Mouse (Mus musculus): ENCODE measurements around the gene Plekho2.
A peak's percentile ranks its signal among the peaks of the same experiment; 100 is the strongest.

The Plekho2 gene

DNA sequence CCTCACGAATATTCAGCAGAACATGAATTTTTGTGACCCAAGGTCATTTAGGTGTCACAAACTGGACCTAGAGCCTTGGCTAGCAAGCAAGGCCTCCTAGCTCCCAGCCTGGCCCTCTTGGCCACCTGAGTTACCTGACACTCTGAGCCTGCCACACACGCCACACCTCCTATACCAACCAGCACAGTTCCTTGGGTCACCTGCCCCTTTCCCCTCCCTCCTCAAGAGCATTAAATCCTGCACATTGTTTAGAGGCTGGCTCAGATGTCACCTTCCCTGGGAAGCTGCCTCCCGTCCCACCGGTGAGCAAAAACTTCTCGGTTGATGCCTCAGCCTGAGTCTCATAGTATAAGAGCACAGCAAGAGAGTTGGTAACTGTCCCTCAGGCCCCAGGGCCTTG, 48.6 kb downstream of the Plekho2 start:
- no peak for DNase-seq (ENCODE audit: low spot score in 2 of 2)

DNA sequence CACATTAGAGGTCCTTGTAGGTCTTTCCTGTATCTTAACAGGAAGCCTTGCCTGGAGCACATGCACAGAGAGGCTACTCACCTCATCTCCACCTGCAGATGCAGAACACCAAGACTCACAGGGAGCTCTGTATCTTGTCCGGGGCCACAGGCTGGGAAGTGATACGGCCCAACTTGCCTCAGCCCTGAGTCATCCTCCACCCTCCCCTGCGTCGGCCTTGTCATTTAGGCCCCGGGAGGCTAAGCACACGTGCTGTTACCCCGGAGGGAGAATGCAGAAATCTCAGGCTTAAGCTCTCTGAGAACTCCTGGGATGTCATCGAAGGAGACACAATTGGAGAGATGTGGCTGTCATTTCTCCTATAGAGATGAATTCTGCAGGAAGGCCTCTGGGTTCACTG, 50.2 kb downstream of the Plekho2 start:
- no peak for DNase-seq (ENCODE audit: low spot score in 2 of 2)

DNA sequence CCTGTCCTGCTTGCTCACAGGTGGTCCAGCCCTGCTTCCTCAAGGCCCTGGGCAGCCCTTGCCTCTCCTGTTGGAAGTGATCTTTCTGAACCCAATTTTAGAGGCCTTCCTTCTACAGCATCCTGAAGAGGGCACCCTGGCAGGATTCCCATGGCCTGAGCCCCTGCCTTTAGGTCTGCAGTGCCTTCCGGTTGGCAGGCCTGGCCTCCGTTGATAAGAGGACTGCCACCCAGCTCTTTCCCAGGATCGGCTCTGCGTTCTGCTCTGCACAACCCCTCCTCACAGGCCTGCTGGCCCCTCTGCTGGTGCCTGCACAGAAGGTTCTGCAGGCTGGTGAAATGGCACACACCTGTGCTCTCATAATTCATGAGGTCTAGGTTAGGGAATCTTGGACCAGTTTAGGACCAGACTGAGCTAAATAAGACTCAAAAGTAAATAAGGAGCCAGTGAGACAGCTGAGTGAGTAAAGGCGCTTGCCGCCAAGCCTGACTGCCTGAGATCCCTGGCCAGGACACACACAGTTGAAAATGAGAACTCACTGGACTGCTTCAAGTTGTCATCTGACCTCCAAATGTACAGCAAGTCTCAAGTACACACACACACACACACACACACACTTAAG, 51.3 kb downstream of the Plekho2 start:
- DNase-seq (ENCODE audit: low spot score in 2 of 2) = no peak

DNA sequence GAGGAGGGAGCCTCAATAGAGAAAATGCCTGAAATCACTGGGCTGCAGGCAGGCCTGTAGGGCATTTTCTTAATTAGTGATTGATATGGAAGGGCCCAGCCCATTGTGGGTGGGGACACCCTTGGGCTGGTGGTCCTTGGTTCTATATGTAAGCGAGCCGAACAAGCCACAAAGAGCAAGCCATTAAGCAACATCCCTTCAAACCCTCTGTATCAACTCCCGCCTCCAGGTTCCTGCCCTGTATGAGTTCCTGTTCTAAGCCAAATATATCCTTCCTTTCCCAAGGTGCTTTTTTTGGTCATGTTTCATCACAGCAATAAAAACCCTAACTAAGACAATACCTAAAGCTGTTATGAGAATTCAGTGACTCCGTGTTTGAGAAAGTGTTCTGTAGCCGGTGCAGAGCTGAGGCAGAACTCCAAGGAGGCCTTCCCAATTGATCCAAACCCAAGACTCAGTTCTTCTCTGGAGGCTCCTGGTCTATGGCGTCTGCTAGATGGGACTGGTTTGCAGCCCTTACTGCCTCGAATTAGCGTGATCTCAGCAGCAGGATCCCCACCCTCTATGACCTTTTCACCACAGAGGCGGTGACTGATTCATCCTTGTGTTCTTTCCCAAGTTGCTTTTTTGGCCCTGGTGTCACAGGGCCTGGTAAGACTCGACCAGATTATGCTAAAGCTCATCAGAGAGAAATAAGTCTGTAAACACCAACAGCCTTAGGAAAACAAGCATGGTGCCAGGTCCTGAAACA, 54.2 kb downstream of the Plekho2 start:
- no peak for DNase-seq (ENCODE audit: low spot score in 2 of 2)

DNA sequence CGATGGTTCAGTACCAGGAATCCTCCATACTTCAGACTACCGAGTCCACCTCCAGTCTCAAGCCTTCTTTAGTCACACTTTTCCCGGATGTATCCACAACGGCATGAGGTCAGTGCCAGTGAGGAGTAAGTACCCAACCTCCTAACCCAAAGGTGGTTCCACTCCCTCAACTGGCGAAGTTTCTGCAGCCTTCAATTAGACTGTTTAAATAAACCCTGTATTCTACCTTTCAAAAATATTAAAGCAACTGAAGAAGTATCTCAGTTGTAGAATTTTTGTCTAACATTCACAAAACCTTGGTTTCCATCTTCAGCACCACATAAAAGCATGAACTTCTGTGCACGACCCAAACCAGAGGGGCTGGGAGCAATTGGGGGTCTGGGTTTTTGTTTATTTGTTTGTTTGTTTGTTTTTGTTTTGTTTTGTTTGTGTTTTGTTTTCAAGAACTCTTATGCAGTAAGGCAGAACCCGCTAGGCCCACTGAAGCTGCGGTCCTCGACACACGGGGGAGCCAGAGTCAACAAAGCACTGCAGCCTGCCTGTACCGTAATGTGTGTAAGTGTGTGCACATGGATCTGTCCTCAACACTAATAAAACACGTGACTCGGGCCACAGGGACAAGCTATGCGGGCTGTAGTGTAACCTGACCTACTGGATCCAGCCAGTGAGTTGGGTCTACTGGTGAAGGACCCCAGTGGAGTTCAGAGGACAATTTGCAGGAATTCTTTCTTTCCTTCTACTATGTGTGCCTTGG, 56.1 kb downstream of the Plekho2 start:
- DNase-seq (ENCODE audit: low spot score in 2 of 2) = peak; percentile 72 to 78

DNA sequence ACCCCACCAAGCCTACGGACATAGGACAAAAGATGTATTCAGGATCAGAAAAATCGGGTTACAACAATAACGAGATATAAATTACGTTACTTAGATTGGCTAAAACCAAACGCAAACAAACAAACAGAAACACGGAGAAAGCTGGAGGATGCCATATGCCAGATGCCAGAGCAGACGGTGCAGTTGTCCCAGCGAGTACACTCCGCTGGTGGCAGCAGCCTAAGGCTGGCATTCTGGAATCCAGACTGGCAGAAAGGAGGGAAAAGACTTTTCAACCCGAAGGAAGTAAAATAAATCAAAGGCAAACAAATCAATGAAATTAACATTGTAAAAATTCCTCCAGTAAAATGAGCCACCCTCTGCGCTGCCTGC, 59.3 kb downstream of the Plekho2 start:
- DNase-seq (ENCODE audit: low spot score in 2 of 2) = no peak

DNA sequence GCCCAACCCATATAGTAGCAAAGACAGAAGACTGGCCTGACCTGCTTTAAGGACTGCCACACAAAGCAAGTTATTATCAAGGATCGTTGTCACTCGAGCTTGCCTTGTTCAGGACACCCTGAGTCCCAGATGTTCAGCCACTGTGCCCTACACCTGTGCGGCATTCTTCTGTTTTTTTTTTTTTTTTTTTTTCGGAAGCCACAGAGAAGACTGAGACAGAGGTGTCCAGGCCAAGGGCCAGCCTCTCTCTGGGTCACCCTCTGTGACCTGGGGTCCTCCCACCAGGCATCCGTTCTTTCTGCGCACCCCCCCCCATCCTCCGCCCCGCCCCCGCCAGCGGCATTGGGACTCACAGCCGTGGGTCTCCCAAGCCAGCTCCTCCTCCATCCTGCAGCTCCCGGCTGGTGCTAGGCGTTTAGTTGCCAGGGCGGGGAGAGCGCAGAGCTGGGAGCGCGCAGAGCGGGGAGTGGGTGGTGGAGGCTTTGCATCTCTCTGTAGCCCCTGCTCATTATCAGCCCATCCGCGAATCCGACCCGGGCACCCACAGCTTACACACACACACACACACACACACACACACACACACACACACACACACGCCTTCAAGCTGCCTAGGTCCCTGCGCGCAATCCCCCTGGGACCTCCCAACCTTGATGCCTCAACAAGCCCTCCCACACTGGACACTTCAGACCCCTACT, 59.9 kb downstream of the Plekho2 start, which contains the start of gene Ankdd1a:
TSS of gene Ankdd1a (minus strand) at position 387 of the 698 bp plus-strand sequence.
- peak; percentile 54 to 61 for DNase-seq (ENCODE audit: low spot score in 2 of 2)

DNA sequence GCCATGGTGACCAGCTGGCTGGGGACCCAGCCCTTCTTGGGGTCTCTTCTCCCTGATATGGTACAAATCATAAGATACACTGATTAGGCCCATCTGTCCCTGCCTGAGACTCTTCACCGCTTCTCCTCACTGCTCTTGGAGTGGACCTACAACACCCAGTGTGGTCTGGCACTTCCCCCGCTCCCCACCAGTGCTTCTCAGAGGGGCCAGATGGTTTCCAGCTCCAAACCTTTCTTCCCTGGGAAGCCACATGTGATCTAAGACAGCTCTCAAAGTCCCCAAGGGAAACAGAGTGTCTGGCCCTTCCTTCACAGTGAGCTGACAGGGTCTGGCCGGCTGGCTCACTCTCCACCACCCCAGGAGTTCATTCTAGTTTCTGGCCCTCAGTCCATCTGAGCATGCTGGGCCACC, 65.0 kb downstream of the Plekho2 start:
- no peak for DNase-seq (ENCODE audit: low spot score in 2 of 2)

DNA sequence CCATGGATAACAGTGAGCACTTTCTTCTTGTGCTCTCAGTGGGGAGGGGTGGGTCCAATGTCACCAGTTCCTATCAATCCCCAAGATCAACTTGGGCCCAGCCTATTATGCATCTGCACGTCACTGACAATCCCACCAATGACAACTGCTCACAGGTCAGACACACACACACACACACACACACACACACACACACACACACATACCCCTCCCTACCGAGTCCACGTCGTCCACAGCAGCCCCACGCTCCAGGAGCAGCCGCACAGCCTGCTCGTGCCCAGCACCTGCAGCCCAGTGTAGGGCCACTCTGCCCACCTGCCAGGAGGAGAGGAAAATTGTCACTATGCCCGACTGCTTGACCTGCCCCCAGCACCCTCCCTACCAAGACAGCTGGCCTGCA, 65.4 kb downstream of the Plekho2 start:
- DNase-seq (ENCODE audit: low spot score in 2 of 2) = no peak

DNA sequence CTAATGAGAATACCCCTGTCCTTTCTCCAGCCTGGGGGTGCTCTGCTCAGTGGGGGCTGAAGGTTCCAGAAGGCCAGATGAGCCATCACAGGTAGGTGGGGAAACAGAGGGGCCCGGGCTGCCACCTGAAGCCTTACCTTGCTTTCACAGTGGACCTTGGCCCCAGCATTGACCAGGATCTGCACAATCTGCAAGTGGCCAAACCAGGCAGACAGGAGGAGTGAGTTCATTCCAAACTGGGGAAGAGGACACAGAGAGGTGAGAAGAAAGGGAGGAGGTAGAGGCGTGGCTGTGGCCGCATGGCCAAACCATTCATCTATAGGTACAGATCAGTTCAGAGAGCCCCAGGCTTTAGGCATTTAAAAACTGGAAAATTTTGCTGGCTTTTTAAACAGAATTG, 67.3 kb downstream of the Plekho2 start:
- DNase-seq (ENCODE audit: low spot score in 2 of 2) = no peak

DNA sequence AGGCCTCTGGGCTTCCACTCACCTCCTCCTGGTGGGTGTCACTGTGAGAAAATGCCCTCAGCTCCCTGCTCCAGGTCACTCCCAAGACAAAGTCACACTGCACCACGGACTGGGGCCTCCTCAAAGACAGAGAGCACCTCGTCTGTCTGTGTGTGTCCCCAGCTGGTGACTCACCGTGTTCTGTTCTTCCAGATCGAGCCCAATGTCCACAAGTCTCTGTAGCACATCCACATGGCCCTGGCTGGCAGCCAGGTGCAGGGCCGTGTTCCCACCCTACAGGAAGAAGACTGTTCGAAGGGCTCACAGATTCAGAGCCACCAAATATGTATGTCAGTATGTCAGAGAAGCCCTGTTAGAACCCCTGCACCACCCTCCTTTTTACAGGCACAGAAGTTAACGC, 71.4 kb downstream of the Plekho2 start:
- DNase-seq (ENCODE audit: low spot score in 2 of 2) = no peak

DNA sequence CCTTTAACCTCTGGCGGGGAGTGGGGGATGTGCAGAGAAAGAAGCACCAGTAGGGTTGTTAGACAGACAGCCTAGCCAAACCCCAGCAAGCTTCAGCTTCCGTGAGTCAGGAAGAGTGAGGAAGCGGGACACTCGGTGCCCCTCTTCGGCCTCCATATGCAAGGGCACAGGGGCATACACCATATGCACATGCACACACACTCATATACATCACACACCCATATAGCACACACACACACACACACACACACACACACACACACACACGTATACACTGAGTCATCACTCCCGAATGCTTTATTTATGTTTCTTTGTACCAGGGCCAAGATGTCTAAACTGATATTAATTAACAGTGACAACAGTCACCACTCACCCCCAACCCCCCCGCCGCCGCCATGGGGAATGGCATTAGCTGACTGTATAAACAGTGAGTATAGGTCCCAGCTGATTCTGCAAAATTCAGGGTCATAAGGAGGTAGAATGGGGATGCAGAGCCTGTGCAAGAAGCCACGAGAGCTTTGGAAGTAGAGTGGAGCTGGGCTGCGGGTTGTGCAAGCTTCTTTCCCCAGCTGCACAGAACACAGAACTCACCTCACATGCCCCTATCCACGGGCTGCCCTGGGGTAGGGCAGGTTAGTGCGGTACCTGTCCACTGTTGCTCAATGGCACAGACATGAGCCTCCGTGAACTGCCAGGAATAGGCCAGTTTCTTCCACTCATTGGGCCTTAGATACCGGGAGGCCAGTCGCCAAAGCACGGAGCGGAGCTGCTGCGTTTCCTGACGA, 76.9 kb downstream of the Plekho2 start:
- no peak for DNase-seq (ENCODE audit: low spot score in 2 of 2)
